Mouse (Mus musculus) lung, adult 18-20 months (tissue): ENCODE measurements around the gene Mecr.
A peak's percentile ranks its signal among the peaks of the same experiment; 100 is the strongest.
"Not testable (repeated sequence)": the region's sequence is repeated elsewhere in the genome, so short reads cannot be mapped to it uniquely, and the experiment has no call there.

Experiments
- DNase-seq, 2 experiments: peaks; one replicate each; pipeline ENCODE4 v3.0.0; 2022; ENCODE audit warnings: mixed read lengths in 2 of 2

Mecr gene

GRCm38 (mm10) chr4:131843290-131843743 is at the start of gene Mecr:
Gene Mecr, plus strand, starts transcription at chr4:131843470.
- peak; percentile 93 for DNase-seq

- no peak for DNase-seq
Measured at GRCm38 (mm10) chr4:131796312-131797080, 46.8 kb upstream of the Mecr start.

GRCm38 (mm10) chr4:131797483-131797882 is 45.8 kb upstream of the Mecr start:
- DNase-seq, result peak; percentile 19 to 47

- no peak for DNase-seq
Measured at GRCm38 (mm10) chr4:131797920-131798319, 45.4 kb upstream of the Mecr start.

GRCm38 (mm10) chr4:131798968-131799367 is 44.3 kb upstream of the Mecr start:
- DNase-seq, result no peak

GRCm38 (mm10) chr4:131803846-131804245 is 39.4 kb upstream of the Mecr start:
- no peak for DNase-seq

- not testable (repeated sequence) for DNase-seq
Measured at GRCm38 (mm10) chr4:131804732-131805131, 38.5 kb upstream of the Mecr start.

GRCm38 (mm10) chr4:131805255-131805654 is 38.0 kb upstream of the Mecr start:
- DNase-seq, result no peak

- no peak for DNase-seq
Measured at GRCm38 (mm10) chr4:131812458-131812857, 30.8 kb upstream of the Mecr start.

GRCm38 (mm10) chr4:131813798-131814197 is 29.5 kb upstream of the Mecr start:
- DNase-seq, result peak; percentile 18 to 58

GRCm38 (mm10) chr4:131814869-131815268 is 28.4 kb upstream of the Mecr start:
- DNase-seq, result peak in 1 of 2 experiments; percentile 12

GRCm38 (mm10) chr4:131815774-131816173 is 27.5 kb upstream of the Mecr start:
- DNase-seq, result no peak

GRCm38 (mm10) chr4:131818926-131819325 is 24.3 kb upstream of the Mecr start:
- no peak for DNase-seq

- DNase-seq, result no peak
Measured at GRCm38 (mm10) chr4:131821161-131821731, 22.0 kb upstream of the Mecr start.

- no peak for DNase-seq
Measured at GRCm38 (mm10) chr4:131822583-131822982, 20.7 kb upstream of the Mecr start.

- DNase-seq, result no peak
Measured at GRCm38 (mm10) chr4:131824939-131825338, 18.3 kb upstream of the Mecr start.

- DNase-seq, result peak; percentile 48 to 57
Measured at GRCm38 (mm10) chr4:131825830-131826229, 17.4 kb upstream of the Mecr start.

- DNase-seq, result peak in 1 of 2 experiments; percentile 20
Measured at GRCm38 (mm10) chr4:131826905-131827304, 16.4 kb upstream of the Mecr start.

GRCm38 (mm10) chr4:131829123-131829522 is 14.1 kb upstream of the Mecr start:
- DNase-seq, result no peak

- peak in 1 of 2 experiments; percentile 16 for DNase-seq
Measured at GRCm38 (mm10) chr4:131831546-131832045, 11.7 kb upstream of the Mecr start.

GRCm38 (mm10) chr4:131832759-131833407 is 10.4 kb upstream of the Mecr start:
- no peak for DNase-seq

- DNase-seq, result peak; percentile 25 to 28
Measured at GRCm38 (mm10) chr4:131833971-131834609, 9.2 kb upstream of the Mecr start.

GRCm38 (mm10) chr4:131836351-131836881 is 6.9 kb upstream of the Mecr start:
- DNase-seq, result peak; percentile 64 to 74
